In the genomic region with DNA sequence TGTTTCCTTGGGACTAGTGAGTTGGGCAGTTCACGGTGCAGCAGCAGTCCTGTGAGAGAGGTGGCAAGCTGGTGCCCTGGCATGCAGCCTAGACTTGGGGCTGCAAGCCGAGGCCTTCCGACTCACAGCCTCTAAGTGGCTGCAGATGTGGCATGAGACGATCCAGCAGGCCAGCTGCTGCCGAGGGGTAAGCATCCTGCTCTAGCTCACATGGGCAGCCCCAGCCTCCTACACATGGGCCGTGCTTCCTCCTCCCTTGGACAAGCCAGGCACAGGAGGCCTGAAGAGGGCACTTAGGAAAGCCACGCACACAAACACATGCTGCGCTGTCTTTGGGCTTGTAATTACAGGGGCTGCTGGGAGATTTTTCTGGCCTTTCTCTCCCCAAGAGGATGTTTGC, we compare ENCODE assay signal across 8 mouse cellular contexts. TPM values are rescaled to one million over a fixed set of nuclear protein-coding genes. Genes with fewer than 3 reads are reported as not detected.
DNase-seq lines count a peak whose midpoint lies in the region; ATAC-seq and TF ChIP-seq lines count a peak whose summit lies in the region.

No protein-coding gene starts in this region.

- H3K4me2 ChIP-seq in hindbrain, postnatal 0 days (ENCODE audit: low read depth, low read length) = no peak overlapping the region
- H3K4me2 ChIP-seq in stomach, embryonic 16.5 days (ENCODE audit: low read depth, low read length) = no peak overlapping the region

- H3K9ac ChIP-seq in hindbrain, postnatal 0 days (replicated peaks; ENCODE audit: low read length) = no peak overlapping the region
- no peak overlapping the region for H3K9ac ChIP-seq in stomach, embryonic 16.5 days (ENCODE audit: low read length)

- no peaks in the 10 kb centered on the region for H3K9me3 ChIP-seq in hindbrain, postnatal 0 days (ENCODE audit: low read length)
- no peaks in the 10 kb centered on the region for H3K9me3 ChIP-seq in stomach, embryonic 16.5 days (replicated peaks; ENCODE audit: control insufficient read depth, low read length)

- ATAC-seq in hindbrain, postnatal 0 days = peak; percentile 83
- peak; percentile 46; the same call in 1 of the 2 replicates for ATAC-seq in stomach, embryonic 16.5 days (ENCODE audit: insufficient read depth, low FRiP score)

- H3K27me3 ChIP-seq in hindbrain, postnatal 0 days (ENCODE audit: insufficient read depth, low read length) = no peaks in the 10 kb centered on the region
- no peaks in the 10 kb centered on the region for H3K27me3 ChIP-seq in stomach, embryonic 16.5 days (ENCODE audit: control insufficient read depth, insufficient read depth, low read length)

- WGBS in hindbrain, postnatal 0 days = 30% methylated on average over 8 of the region's 8 CpGs
- 23% methylated on average over 8 of the region's 8 CpGs for WGBS in stomach, embryonic 16.5 days

- no peak overlapping the region for H3K27ac ChIP-seq in hindbrain, postnatal 0 days
- no peak overlapping the region for H3K27ac ChIP-seq in stomach, embryonic 16.5 days (ENCODE audit: low read length)

- no peak for TF ChIP-seq CTCF in hindbrain, postnatal 0 days (IDR thresholded peaks at IDR 0.05; ENCODE audit: low read depth)

- H3K4me1 ChIP-seq in hindbrain, postnatal 0 days (ENCODE audit: insufficient read depth, low read length) = peaks cover 5% of the 10 kb centered on the region; the same call in 1 of the 2 replicates
- no peaks in the 10 kb centered on the region for H3K4me1 ChIP-seq in stomach, embryonic 16.5 days (ENCODE audit: control insufficient read depth, insufficient read depth, low read length)

- no peak overlapping the region for H3K4me3 ChIP-seq in hindbrain, postnatal 0 days (ENCODE audit: low read length)
- no peak overlapping the region for H3K4me3 ChIP-seq in stomach, embryonic 16.5 days (replicated peaks; ENCODE audit: low read length)

- H3K36me3 ChIP-seq in hindbrain, postnatal 0 days (ENCODE audit: insufficient read depth, low read length) = no peaks in the 10 kb centered on the region
- H3K36me3 ChIP-seq in stomach, embryonic 16.5 days (ENCODE audit: control insufficient read depth, insufficient read depth, low read length) = no peaks in the 10 kb centered on the region

- DNase-seq in embryo, embryonic 10 days (ENCODE audit: low spot score) = peak; percentile 71
- DNase-seq in embryo, embryonic 9.5 days (ENCODE audit: extremely low spot score) = no peak
- peak; percentile 35 to 42 for DNase-seq in right cerebral cortex, postnatal 10 days (ENCODE audit: low spot score in 2 of 2)
- no peak for DNase-seq in right cerebral cortex, postnatal 14 days
- peak; percentile 74 for DNase-seq in hindbrain, postnatal 0 days (ENCODE audit: low spot score)
- no peak for DNase-seq in urinary bladder, adult 18-20 months (ENCODE audit: low spot score in 2 of 2)
- DNase-seq in cerebellum, adult 8-10 months = no peak

RNA-seq across cellular contexts. Expression of gene Crabp1, which starts 23.2 kb away (rescaled TPM):
- total RNA-seq in hindbrain, postnatal 0 days (2014; rRNA removed) = 86.4 and 140 TPM in 2 replicates
- 155 and 166 TPM in 2 replicates for polyA plus RNA-seq in hindbrain, postnatal 0 days (2015; fragmentation: Nextera tagmentation; extraction: Ambion mirVana)
- 34.3 and 43.5 TPM in 2 replicates for polyA plus RNA-seq in stomach, embryonic 16.5 days (2015; fragmentation: Nextera tagmentation; extraction: Ambion mirVana)

RNA-seq across cellular contexts. Expression of gene Wdr61, which starts 53.4 kb away (rescaled TPM):
- 35.6 and 37.9 TPM in 2 replicates for total RNA-seq in hindbrain, postnatal 0 days (2014; rRNA removed)
- 88.5 and 96.7 TPM in 2 replicates for polyA plus RNA-seq in hindbrain, postnatal 0 days (2015; fragmentation: Nextera tagmentation; extraction: Ambion mirVana)
- 148 and 151 TPM in 2 replicates for polyA plus RNA-seq in stomach, embryonic 16.5 days (2015; fragmentation: Nextera tagmentation; extraction: Ambion mirVana)

Comparison
In these comparisons a context has a peak if more than half of its experiments do, and no peak if none do; other contexts are left out.
1. DNase-seq: peak in embryo, embryonic 10 days (single experiment), right cerebral cortex, postnatal 10 days (2 of 2) and hindbrain, postnatal 0 days (single experiment); none in embryo, embryonic 9.5 days (single experiment), right cerebral cortex, postnatal 14 days (single experiment), urinary bladder, adult 18-20 months (0 of 2) and cerebellum, adult 8-10 months (single experiment).